Mouse (Mus musculus) kidney, embryonic 16.5 days (tissue): ENCODE measurements at regions not wholly inside any gene's neighbourhood (a gene's known extent, or its start where the extent isn't known, plus 50 kb on each side); places are given as distances from the start of the nearest gene placed in this dataset.

Experiments
- ATAC-seq: fragments of 200-750 bp; cut with Nextera tagmentation; 2 replicates; pipeline ENCODE4 v1.8.0; 2017; ENCODE audit warnings: moderate TSS enrichment; ENCODE audit not compliant: low FRiP score, low TSS enrichment
- H3K27ac ChIP-seq: fragments of 300-500 bp; sonication (generic); 2 replicates; pipeline ENCODE4 v1.5.1; 2014; ENCODE audit warnings: low read length
- H3K27me3 ChIP-seq: fragments of 300-500 bp; sonication (generic); 2 replicates; pipeline ENCODE4 v1.6.1; 2014; ENCODE audit warnings: low read length, control low read depth, mixed read lengths; ENCODE audit not compliant: insufficient read depth
- H3K36me3 ChIP-seq: fragments of 300-500 bp; sonication (generic); 2 replicates; pipeline ENCODE4 v1.6.1; 2014; ENCODE audit warnings: low read length, control low read depth, mixed read lengths; ENCODE audit not compliant: insufficient read depth
- H3K4me1 ChIP-seq: fragments of 300-500 bp; sonication (generic); 2 replicates; pipeline ENCODE4 v1.6.1; 2014; ENCODE audit warnings: low read length, control low read depth, mixed read lengths; ENCODE audit not compliant: insufficient read depth
- H3K4me2 ChIP-seq: fragments of 300-500 bp; sonication (generic); replicated peaks from 2 replicates; pipeline ENCODE4 v1.6.1; 2014; ENCODE audit warnings: low read depth, low read length
- H3K4me3 ChIP-seq: fragments of 300-500 bp; sonication (generic); 2 replicates; pipeline ENCODE4 v1.5.1; 2014; ENCODE audit warnings: mild to moderate bottlenecking, low read length
- H3K9ac ChIP-seq: fragments of 300-500 bp; sonication (generic); replicated peaks from 2 replicates; pipeline ENCODE4 v1.6.1; 2014; ENCODE audit warnings: low read length
- H3K9me3 ChIP-seq: fragments of 300-500 bp; sonication (generic); 2 replicates; pipeline ENCODE4 v1.6.1; 2016; ENCODE audit warnings: low read length, control low read depth
- WGBS: fragments of 180-500 bp; shearing (Covaris S2); extraction: QIAGEN DNeasy Blood & Tissue Kit; methylation state at CpG from one replicate; pipeline ENCODE4 v1.1.7; 2014; 5-methylcytosine and 5-hydroxymethylcytosine counted together

- Histone ChIP-seq H3K4me1 (no peaks in the 10 kb centered on the region), H3K9ac (no peak overlapping the region), H3K27ac (no peak overlapping the region), H3K4me2 (no peak overlapping the region), H3K27me3 (no peaks in the 10 kb centered on the region), H3K36me3 (no peaks in the 10 kb centered on the region), H3K4me3 (no peak overlapping the region), H3K9me3 (no peaks in the 10 kb centered on the region)
- ATAC-seq, result no peak
- WGBS, result 76% methylated on average over 2 of the region's 2 CpGs
Measured at GRCm38 (mm10) chr1:14429326-14429725, 1663.8 kb downstream of the 4930444P10Rik start.

GRCm38 (mm10) chr1:14421030-14421429 is 1672.1 kb downstream of the 4930444P10Rik start:
- Histone ChIP-seq H3K9ac (no peak overlapping the region), H3K27ac (no peak overlapping the region), H3K9me3 (no peaks in the 10 kb centered on the region), H3K4me1 (no peaks in the 10 kb centered on the region), H3K27me3 (no peaks in the 10 kb centered on the region), H3K4me2 (no peak overlapping the region), H3K36me3 (no peaks in the 10 kb centered on the region), H3K4me3 (no peak overlapping the region)
- 76% methylated on average over 1 of the region's 1 CpGs for WGBS
- no peak for ATAC-seq

- Histone ChIP-seq H3K27me3 (no peaks in the 10 kb centered on the region), H3K36me3 (no peaks in the 10 kb centered on the region), H3K4me1 (no peaks in the 10 kb centered on the region), H3K9me3 (no peaks in the 10 kb centered on the region), H3K4me3 (no peak overlapping the region), H3K27ac (no peak overlapping the region), H3K9ac (no peak overlapping the region), H3K4me2 (no peak overlapping the region)
- WGBS, result 88% methylated on average over 4 of the region's 4 CpGs
- no peak for ATAC-seq
Measured at GRCm38 (mm10) chr1:14413826-14414445, 1679.2 kb downstream of the 4930444P10Rik start.

DNA sequence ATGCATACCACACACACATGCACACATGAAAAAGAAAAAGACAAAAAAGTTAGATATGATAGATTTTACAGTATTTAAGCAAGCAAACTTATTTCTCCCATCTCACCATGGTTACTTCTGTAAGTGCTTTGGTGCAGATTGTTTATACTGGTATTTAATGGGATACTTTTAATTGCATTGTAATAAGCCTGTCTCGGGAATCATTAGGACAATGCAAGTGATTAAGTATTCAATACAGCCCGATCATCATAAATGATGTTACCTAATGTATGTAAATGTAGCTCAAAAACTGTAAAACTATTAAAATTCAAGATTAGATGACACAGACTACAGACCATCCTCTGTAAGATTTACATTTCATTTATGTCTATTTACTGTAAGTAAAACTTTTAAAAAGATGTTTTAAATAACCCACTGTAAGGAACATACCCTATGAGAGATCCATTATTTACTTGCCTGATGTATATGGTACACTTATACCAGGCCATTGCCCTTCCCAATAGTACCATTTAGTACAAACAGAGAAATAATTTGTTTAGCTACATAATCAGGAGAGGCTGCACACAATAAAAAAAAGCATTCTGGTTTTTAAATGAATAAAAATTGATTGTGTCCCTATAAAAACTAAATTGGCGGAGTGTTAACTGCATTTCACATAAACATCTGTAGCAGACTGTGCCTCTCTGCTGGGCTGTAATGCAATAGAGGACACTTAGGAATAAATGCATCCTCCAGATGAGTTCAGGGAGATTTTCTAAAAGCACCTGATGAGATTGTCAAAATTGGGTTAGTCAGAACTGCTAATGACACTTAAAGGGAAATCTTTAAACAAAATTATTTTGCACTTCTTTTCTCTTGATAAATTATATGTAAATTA is 1722.9 kb downstream of the 4930444P10Rik start:
- H3K9me3 ChIP-seq, result no peaks in the 10 kb centered on the region
- WGBS, result 91% methylated on average over 3 of the region's 3 CpGs
- no peak overlapping the region for H3K4me2 ChIP-seq
- H3K4me3 ChIP-seq, result no peak overlapping the region
- H3K4me1 ChIP-seq, result no peaks in the 10 kb centered on the region
- no peak overlapping the region for H3K9ac ChIP-seq
- no peaks in the 10 kb centered on the region for H3K27me3 ChIP-seq
- H3K27ac ChIP-seq, result no peak overlapping the region
- ATAC-seq, result no peak
- no peaks in the 10 kb centered on the region for H3K36me3 ChIP-seq

DNA sequence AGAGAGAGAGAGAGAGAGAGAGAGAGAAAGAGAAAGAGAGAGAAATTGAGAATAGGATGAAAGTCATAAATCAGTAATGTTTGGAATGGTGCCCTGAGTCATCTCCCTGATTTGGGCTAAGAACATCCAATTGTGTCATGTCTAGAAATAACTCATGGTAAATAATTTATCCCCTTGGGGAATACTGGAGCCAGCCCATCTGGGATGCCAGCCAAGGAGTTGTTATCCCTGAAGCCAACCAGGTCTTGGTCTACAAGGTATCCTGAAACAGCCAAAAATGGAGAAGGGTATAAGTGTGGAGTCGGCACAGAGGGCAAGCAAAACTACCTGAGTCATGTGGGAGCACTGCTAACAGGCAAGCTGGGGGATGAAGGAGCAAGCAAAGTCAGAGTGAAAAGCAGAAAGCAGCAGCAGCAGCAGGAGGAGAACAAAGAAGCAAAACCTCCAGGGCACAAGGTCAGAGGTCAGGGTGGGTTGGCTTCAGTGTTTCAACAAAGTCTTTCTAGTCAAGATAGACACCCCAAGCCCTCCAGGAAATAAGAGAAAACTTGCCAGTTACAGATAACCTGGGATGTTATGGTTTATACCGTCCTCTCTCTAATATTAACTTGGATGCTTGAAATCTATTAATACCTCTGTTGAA is 1733.0 kb downstream of the 4930444P10Rik start:
- WGBS, result 75% methylated on average over 2 of the region's 2 CpGs
- ATAC-seq, result no peak
- no peaks in the 10 kb centered on the region for H3K36me3 ChIP-seq
- H3K9me3 ChIP-seq, result no peaks in the 10 kb centered on the region
- H3K9ac ChIP-seq, result no peak overlapping the region
- H3K27me3 ChIP-seq, result no peaks in the 10 kb centered on the region
- no peak overlapping the region for H3K4me2 ChIP-seq
- H3K27ac ChIP-seq, result no peak overlapping the region
- H3K4me3 ChIP-seq, result no peak overlapping the region
- H3K4me1 ChIP-seq, result no peaks in the 10 kb centered on the region
